Mouse (Mus musculus) left cerebral cortex, postnatal 4 days (tissue): ENCODE data around the gene Olfr490. TPM values are rescaled to one million over a fixed set of nuclear protein-coding genes. Genes with fewer than 3 reads are reported as not detected.

Experiments used
- DNase-seq: peaks from one replicate; pipeline ENCODE4 v3.0.0-alpha.2; 2022
- intact Hi-C: fragments of 180-260 bp; cut with DNase I; formaldehyde crosslinking; loops from one replicate; pipeline ENCODE4 v1.15.1; 2025
- total RNA-seq, 2 experiments: library from RNA; stranded (reverse); gene quantifications; 2 replicates each; pipeline ENCODE4 v1.2.3; 2021

The Olfr490 gene
- total RNA-seq, result not detected

DNA sequence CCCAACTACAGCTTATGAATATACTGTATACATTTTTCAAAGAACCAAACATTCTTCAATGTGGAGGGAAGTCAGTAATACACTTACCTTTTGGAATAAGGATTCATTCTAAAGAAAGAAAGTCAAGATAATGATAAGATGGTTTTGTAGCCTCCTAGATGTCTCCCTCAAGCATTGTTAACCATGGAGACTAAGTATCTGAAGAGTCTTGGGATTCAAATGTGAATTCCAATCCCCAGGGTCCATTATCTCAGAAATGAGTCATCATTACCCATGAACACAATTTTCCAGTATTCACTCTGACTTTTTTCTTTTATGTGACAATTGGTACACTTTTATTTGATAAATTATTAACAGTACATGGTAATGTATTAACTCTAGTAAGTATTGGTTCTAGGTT, at the start of gene Olfr490:
Gene Olfr490 (minus strand): TSS at position 101 of the 400 bp plus-strand sequence.
- intact Hi-C loops, result no loop called here

GRCm38 (mm10) chr7:108323574-108323973, 34.8 kb upstream of the Olfr490 start, which contains the start of gene Olfr492:
TSS of gene Olfr492 (minus strand) at chr7:108323674.
- intact Hi-C loops, result no loop called here
- DNase-seq, result no peak

More for the DNA sequence above, at the start of gene Olfr490:
- no peak for DNase-seq

DNA sequence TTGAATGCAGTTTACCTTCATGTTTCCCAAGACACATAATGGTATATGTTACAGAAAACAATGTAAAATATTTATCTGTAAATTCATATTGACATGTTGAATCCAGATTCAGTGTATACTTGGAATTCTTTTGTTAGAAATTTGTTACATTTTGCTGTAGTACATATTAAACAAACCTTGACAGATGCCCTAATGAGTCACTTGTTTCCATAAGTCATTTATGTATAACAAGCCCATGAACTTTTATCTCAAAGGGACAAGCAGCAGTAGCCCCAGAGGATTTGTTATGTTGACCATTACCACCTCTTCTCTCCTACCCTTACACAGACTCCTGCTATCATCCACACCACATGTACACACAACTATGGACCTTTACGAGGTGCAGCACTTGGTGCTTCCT, 24.4 kb upstream of the Olfr490 start, which contains the start of gene Olfr491:
Gene Olfr491 (plus strand): TSS at position 301 of the 400 bp plus-strand sequence.
- intact Hi-C loops, result no loop called here
- DNase-seq, result no peak

GRCm38 (mm10) chr7:108258247-108258646, 30.5 kb downstream of the Olfr490 start, which contains the start of gene Olfr488:
TSS of gene Olfr488 (minus strand) at chr7:108258347.
- no peak for DNase-seq
- intact Hi-C loops, result no loop called here

Other genes starting within 250 kb of the Olfr490 start
- gene Olfr479, start 238.2 kb downstream of the Olfr490 start, total RNA-seq, result not detected
- not detected for gene Olfr480, start 221.6 kb downstream of the Olfr490 start, total RNA-seq
- gene Olfr481, start 209.1 kb downstream of the Olfr490 start, total RNA-seq, result not detected
- gene Olfr482, start 191.3 kb downstream of the Olfr490 start, total RNA-seq, result 1 to 10 TPM; 1.7 to 1.9 TPM
- gene Olfr483, start 188.1 kb downstream of the Olfr490 start, total RNA-seq, result not detected
- gene Olfr484, start 161.5 kb downstream of the Olfr490 start, total RNA-seq, result not detected
- gene Olfr485, start 129.1 kb downstream of the Olfr490 start, total RNA-seq, result not detected
- not detected for gene Olfr486, start 116.2 kb downstream of the Olfr490 start, total RNA-seq
- not detected for gene Olfr487, start 74.3 kb downstream of the Olfr490 start, total RNA-seq
- gene Olfr488, start 30.6 kb downstream of the Olfr490 start, total RNA-seq, result not detected
- gene Olfr491, start 24.5 kb upstream of the Olfr490 start, total RNA-seq, result not detected
- not detected for gene Olfr492, start 34.7 kb upstream of the Olfr490 start, total RNA-seq
- not detected for gene Olfr493, start 58.0 kb upstream of the Olfr490 start, total RNA-seq
- not detected for gene Olfr494, start 76.4 kb upstream of the Olfr490 start, total RNA-seq
- gene Olfr495, start 104.2 kb upstream of the Olfr490 start, total RNA-seq, result not detected
- not detected for gene Olfr497, start 131.5 kb upstream of the Olfr490 start, total RNA-seq
- gene Olfr498, start 176.4 kb upstream of the Olfr490 start, total RNA-seq, result not detected
- gene Olfr502, start 236.1 kb upstream of the Olfr490 start, total RNA-seq, result not detected